Mouse (Mus musculus) MEL (cell line): Measurements from ENCODE around the gene Cds2. TPM values are rescaled to one million over a fixed set of nuclear protein-coding genes. Genes with fewer than 3 reads are reported as not detected.
"Not testable (repeated sequence)": the region's sequence is repeated elsewhere in the genome, so short reads cannot be mapped to it uniquely, and the experiment has no call there.

Source experiments
- DNase-seq: peaks from one replicate; pipeline ENCODE4 v3.0.0; 2011; ENCODE audit warnings: low read depth, low spot score
- H3K27ac ChIP-seq: 2 replicates; pipeline ENCODE4 v1.5.1; 2012; ENCODE audit warnings: low read depth, mild to moderate bottlenecking, control low read depth, low read length, moderate library complexity; ENCODE audit not compliant: control insufficient read depth
- H3K27me3 ChIP-seq, 2 experiments: fragments of 150-350 bp in 1 of 2; sonication (generic) in 1 of 2; 2 replicates each; pipeline ENCODE4 v1.6.1; 2012; ENCODE audit warnings: low read length in 2 of 2, mild to moderate bottlenecking in 2 of 2, improper control_type of control experiment in 1 of 2, moderate library complexity in 1 of 2; ENCODE audit not compliant: insufficient read depth in 2 of 2, control insufficient read depth in 1 of 2
- H3K36me3 ChIP-seq, 2 experiments: 2 replicates each; pipeline ENCODE4 v1.6.1; 2012 to 2014; ENCODE audit warnings: low read length in 2 of 2, improper control_type of control experiment in 1 of 2, inconsistent platforms in 1 of 2, mild to moderate bottlenecking in 1 of 2; ENCODE audit not compliant: insufficient read depth in 2 of 2, control insufficient read depth in 1 of 2
- H3K4me1 ChIP-seq, 2 experiments: fragments of 150-350 bp in 1 of 2; sonication (generic) in 1 of 2; 2 replicates each; pipeline ENCODE4 v1.6.1; 2012; ENCODE audit warnings: low read length in 2 of 2, improper control_type of control experiment in 1 of 2, mild to moderate bottlenecking in 1 of 2; ENCODE audit not compliant: insufficient read depth in 2 of 2, control insufficient read depth in 1 of 2
- H3K4me3 ChIP-seq, 2 experiments: fragments of 150-350 bp in 1 of 2; sonication (generic) in 1 of 2; 2 replicates each; pipeline ENCODE4 v1.5.1; 2012; ENCODE audit warnings: low read depth in 2 of 2, low read length in 2 of 2, mild to moderate bottlenecking in 2 of 2, moderate library complexity in 2 of 2, control low read depth in 1 of 2, improper control_type of control experiment in 1 of 2; ENCODE audit not compliant: control insufficient read depth in 1 of 2, insufficient read depth in 1 of 2
- H3K79me2 ChIP-seq: 2 replicates; pipeline ENCODE4 v1.6.1; 2012; ENCODE audit warnings: mild to moderate bottlenecking, low read length, moderate library complexity; ENCODE audit not compliant: control insufficient read depth, poor library complexity, insufficient read depth
- H3K9ac ChIP-seq: 2 replicates; pipeline ENCODE4 v1.6.1; 2012; ENCODE audit warnings: low read depth, mild to moderate bottlenecking, control low read depth, low read length, moderate library complexity; ENCODE audit not compliant: control insufficient read depth, poor library complexity, severe bottlenecking
- H3K9me3 ChIP-seq: fragments of 150-350 bp; sonication (generic); replicated peaks from 2 replicates; pipeline ENCODE4 v1.6.1; 2012; ENCODE audit warnings: mild to moderate bottlenecking, low read length, improper control_type of control experiment, moderate library complexity; ENCODE audit not compliant: insufficient read depth
- BHLHE40 ChIP-seq: IDR thresholded peaks from 2 replicates; pipeline ENCODE4 v1.6.1; 2012; ENCODE audit warnings: low read depth, mild to moderate bottlenecking, inconsistent platforms, low read length, improper control_type of control experiment, borderline replicate concordance
- CTCF ChIP-seq, 3 experiments: IDR thresholded peaks in 2 of 3; conservative IDR thresholded peaks in 1 of 3; 2 replicates each; pipeline ENCODE4 v1.5.1; 2011 to 2012; ENCODE audit warnings: low read length in 3 of 3, low read depth in 2 of 3, mild to moderate bottlenecking in 2 of 3, improper control_type of control experiment in 1 of 3, inconsistent platforms in 1 of 3, mixed read lengths in 1 of 3, moderate library complexity in 1 of 3; ENCODE audit not compliant: control insufficient read depth in 1 of 3, insufficient read depth in 1 of 3, poor library complexity in 1 of 3, severe bottlenecking in 1 of 3
- EP300 ChIP-seq, 2 experiments: IDR thresholded peaks; 2 replicates each; pipeline ENCODE4 v1.6.1; 2011; ENCODE audit warnings: improper control_type of control experiment in 2 of 2, low read length in 2 of 2, low read depth in 1 of 2, mild to moderate bottlenecking in 1 of 2
- ETS1 ChIP-seq: IDR thresholded peaks from 2 replicates; pipeline ENCODE4 v1.6.1; 2012; ENCODE audit warnings: low read depth, mild to moderate bottlenecking, inconsistent platforms, low read length, improper control_type of control experiment, moderate library complexity
- GABPA ChIP-seq: IDR thresholded peaks from 2 replicates; pipeline ENCODE4 v1.6.1; 2012; ENCODE audit warnings: low read depth, mild to moderate bottlenecking, inconsistent platforms, low read length, improper control_type of control experiment, moderate library complexity
- GATA1 ChIP-seq: IDR thresholded peaks from 2 replicates; pipeline ENCODE4 v1.6.1; 2011; ENCODE audit warnings: low read depth, low read length, improper control_type of control experiment
- HCFC1 ChIP-seq: IDR thresholded peaks from 2 replicates; pipeline ENCODE4 v1.6.1; 2012; ENCODE audit warnings: low read depth, mild to moderate bottlenecking, inconsistent platforms, low read length, improper control_type of control experiment, moderate library complexity
- KAT2A ChIP-seq: conservative IDR thresholded peaks from 2 replicates; pipeline ENCODE4 v1.6.1; 2012; ENCODE audit warnings: low read depth, low read length, improper control_type of control experiment, inconsistent platforms
- MAFK ChIP-seq: IDR thresholded peaks from 2 replicates; pipeline ENCODE4 v1.6.1; 2011; ENCODE audit warnings: low read depth, mild to moderate bottlenecking, low read length, improper control_type of control experiment, borderline replicate concordance
- MEF2A ChIP-seq: IDR thresholded peaks from 2 replicates; pipeline ENCODE4 v1.6.1; 2014; ENCODE audit warnings: low read depth, mild to moderate bottlenecking, inconsistent platforms, low read length, improper control_type of control experiment; ENCODE audit not compliant: poor library complexity, insufficient replicate concordance, severe bottlenecking; ENCODE audit errors: extremely low read depth
- MYB ChIP-seq: IDR thresholded peaks from 2 replicates; pipeline ENCODE4 v1.6.1; 2011; ENCODE audit warnings: mild to moderate bottlenecking, low read depth, low read length, improper control_type of control experiment
- NRF1 ChIP-seq: IDR thresholded peaks from 2 replicates; pipeline ENCODE4 v1.6.1; 2014; ENCODE audit warnings: low read depth, mild to moderate bottlenecking, inconsistent platforms, low read length, improper control_type of control experiment, moderate library complexity; ENCODE audit not compliant: poor library complexity, insufficient read depth, severe bottlenecking
- POLR2AphosphoS5 ChIP-seq: IDR thresholded peaks from 2 replicates; pipeline ENCODE4 v1.6.1; 2012; ENCODE audit warnings: low read depth, borderline replicate concordance, mild to moderate bottlenecking, inconsistent platforms, low read length, moderate library complexity, mixed read lengths
- RCOR1 ChIP-seq: IDR thresholded peaks from 2 replicates; pipeline ENCODE4 v1.6.1; 2012; ENCODE audit warnings: low read depth, mild to moderate bottlenecking, inconsistent platforms, low read length, improper control_type of control experiment
- SIN3A ChIP-seq: IDR thresholded peaks from 2 replicates; pipeline ENCODE4 v1.6.1; 2012; ENCODE audit warnings: low read length, improper control_type of control experiment, inconsistent platforms
- TAL1 ChIP-seq: IDR thresholded peaks from 2 replicates; pipeline ENCODE4 v1.6.1; 2012; ENCODE audit warnings: mild to moderate bottlenecking, inconsistent platforms, low read length, moderate library complexity, mixed read lengths
- ZMIZ1 ChIP-seq: IDR thresholded peaks from 2 replicates; pipeline ENCODE4 v1.6.1; 2012; ENCODE audit warnings: low read depth, mild to moderate bottlenecking, inconsistent platforms, low read length, improper control_type of control experiment, moderate library complexity
- polyA plus RNA-seq, 2 experiments: library from polyadenylated mRNA; stranded (reverse) in 1 of 2; unstranded in 1 of 2; fragments of >175 nt in 1 of 2; fragments of >200 nt in 1 of 2; gene quantifications; 2 replicates each; pipeline versions ENCODE4 v1.2.1 to v1.2.4; 2012; ENCODE audit warnings: low replicate concordance in 2 of 2, low read depth in 1 of 2; ENCODE audit not compliant: insufficient read length in 2 of 2, insufficient read depth in 1 of 2, missing spikeins in 1 of 2
- total RNA-seq: library from RNA; depleted of rRNA; stranded (reverse); fragments of 300-350 nt; gene quantifications from 2 replicates; pipeline ENCODE4 v1.2.3, GENCODE M21; 2012

The Cds2 gene
- total and polyA plus RNA-seq, 3 experiments, result 8.8 to 28.5 TPM; not detected in 1

- TF ChIP-seq KAT2A (no peak), HCFC1 (no peak), BHLHE40 (peak; percentile 95), SIN3A (peak; percentile 58), NRF1 (no peak), GABPA (no peak), POLR2AphosphoS5 (no peak), TAL1 (no peak), EP300 (IDR thresholded peaks at IDR 0.05; ENCODE audit: low read depth in 1 of 2, low read length in 2 of 2) (no peak; a peak in 1 of 4 replicates), ETS1 (0 out of 2 replicates have a peak, but pooled peaks have one; percentile 19), GATA1 (no peak), ZMIZ1 (no peak), MAFK (no peak), MYB (no peak), CTCF (IDR thresholded peaks at IDR 0.05 in 2 of 3, conservative IDR thresholded peaks at IDR 0.05 in 1 of 3; ENCODE audit: control insufficient read depth in 1 of 3, insufficient read depth in 1 of 3, low read depth in 2 of 3, low read length in 3 of 3, poor library complexity in 1 of 3, severe bottlenecking in 1 of 3) (no peak), MEF2A (no peak)
Observed at GRCm38 (mm10) chr2:132283236-132284070, 20.5 kb downstream of the Cds2 start (continued).

GRCm38 (mm10) chr2:132284492-132285139, 21.7 kb downstream of the Cds2 start:
- TF ChIP-seq RCOR1 (no peak), KAT2A (no peak)
- H3K79me2 ChIP-seq, result no peaks in the 10 kb centered on the region
- H3K9me3 ChIP-seq, result no peaks in the 10 kb centered on the region
- DNase-seq, result no peak
- H3K27me3 ChIP-seq, result no peaks in the 10 kb centered on the region
- peaks cover 0 to 8% of the 10 kb centered on the region in 2 experiments; a peak in 2 of 4 replicates for H3K4me1 ChIP-seq
- no peak overlapping the region for H3K27ac ChIP-seq
- no peak overlapping the region for H3K4me3 ChIP-seq
- no peak overlapping the region for H3K9ac ChIP-seq
- peaks cover 0 to 13% of the 10 kb centered on the region in 2 experiments; a peak in 2 of 4 replicates for H3K36me3 ChIP-seq

GRCm38 (mm10) chr2:132285722-132286121, 22.8 kb downstream of the Cds2 start:
- H3K4me3 ChIP-seq, H3K27me3 ChIP-seq, H3K27ac ChIP-seq, H3K9me3 ChIP-seq, DNase-seq, H3K9ac ChIP-seq, H3K79me2 ChIP-seq: not testable (repeated sequence)
- peaks cover 0 to 15% of the 10 kb centered on the region in 2 experiments; a peak in 2 of 4 replicates for H3K36me3 ChIP-seq
- peaks cover 0 to 10% of the 10 kb centered on the region in 2 experiments; a peak in 2 of 4 replicates for H3K4me1 ChIP-seq
